Mouse (Mus musculus): ENCODE measurements around the gene S100a2.

DNA sequence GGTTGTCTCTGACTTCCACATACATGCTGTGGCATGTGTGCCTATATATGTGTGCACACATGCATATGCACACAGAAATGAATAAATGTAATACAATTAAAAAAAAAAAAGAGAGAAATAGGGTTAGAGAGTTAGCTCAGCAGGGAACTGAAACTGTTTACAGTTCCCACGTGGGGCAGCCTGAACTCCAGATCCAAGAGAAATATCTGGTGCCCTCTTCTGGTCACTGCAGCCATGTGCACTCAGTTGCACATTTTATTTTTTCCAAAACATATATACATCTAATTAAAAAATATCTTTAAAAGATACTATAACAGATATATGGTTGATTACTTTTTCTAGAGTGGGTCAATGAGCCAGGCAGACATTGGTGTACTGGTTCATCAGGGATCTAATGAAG is 27.5 kb downstream of the S100a2 start:
- TF ChIP-seq CTCF (IDR thresholded peaks at IDR 0.05; ENCODE audit: control insufficient read depth, insufficient read depth, low read length) (peak; percentile 35; the same call in 1 of the 2 replicates), POLR2A (IDR thresholded peaks at IDR 0.05; ENCODE audit: borderline replicate concordance, control insufficient read depth, low read depth, low read length) (no peak)

All from bone marrow, adult 2 months (tissue).